Mouse (Mus musculus) heart, embryonic 16.5 days (tissue): Measurements from ENCODE around the gene Ephb2. TPM values are rescaled to one million over a fixed set of nuclear protein-coding genes. Genes with fewer than 3 reads are reported as not detected.
A peak's percentile ranks its signal among the peaks of the same experiment; 100 is the strongest.

Experiments
- ATAC-seq: fragments of 200-750 bp; cut with Nextera tagmentation; replicated peaks from 2 replicates; pipeline ENCODE4 v1.8.0; 2017; ENCODE audit warnings: moderate number of reproducible peaks; ENCODE audit not compliant: insufficient read depth, low FRiP score; ENCODE audit errors: extremely low read depth
- H3K27ac ChIP-seq: fragments of 300-500 bp; sonication (generic); 2 replicates; pipeline ENCODE4 v1.5.1; 2014; ENCODE audit warnings: mild to moderate bottlenecking, low read length, control low read depth, moderate library complexity
- H3K27me3 ChIP-seq: fragments of 300-500 bp; sonication (generic); 2 replicates; pipeline ENCODE4 v1.6.1; 2014; ENCODE audit warnings: low read length, mixed read lengths; ENCODE audit not compliant: control insufficient read depth, insufficient read depth
- H3K36me3 ChIP-seq: fragments of 300-500 bp; sonication (generic); 2 replicates; pipeline ENCODE4 v1.6.1; 2014; ENCODE audit not compliant: control insufficient read depth, insufficient read depth
- H3K4me1 ChIP-seq: fragments of 300-500 bp; sonication (generic); 2 replicates; pipeline ENCODE4 v1.6.1; 2014; ENCODE audit warnings: low read length, mixed read lengths; ENCODE audit not compliant: control insufficient read depth, insufficient read depth
- H3K4me2 ChIP-seq: fragments of 300-500 bp; sonication (generic); 2 replicates; pipeline ENCODE4 v1.6.1; 2014; ENCODE audit warnings: low read depth, mild to moderate bottlenecking, control low read depth, low read length
- H3K4me3 ChIP-seq: fragments of 300-500 bp; sonication (generic); 2 replicates; pipeline ENCODE4 v1.5.1; 2014; ENCODE audit warnings: mild to moderate bottlenecking, control low read depth, low read length
- H3K9ac ChIP-seq: fragments of 300-500 bp; sonication (generic); 2 replicates; pipeline ENCODE4 v1.6.1; 2014; ENCODE audit warnings: low read length, control low read depth
- H3K9me3 ChIP-seq: fragments of 300-500 bp; sonication (generic); replicated peaks from 2 replicates; pipeline ENCODE4 v1.6.1; 2016; ENCODE audit warnings: low read length; ENCODE audit not compliant: control insufficient read depth
- WGBS: fragments of 180-500 bp; shearing (Covaris S2); extraction: QIAGEN DNeasy Blood & Tissue Kit; methylation state at CpG from one replicate; pipeline ENCODE4 v1.1.7; 2014; 5-methylcytosine and 5-hydroxymethylcytosine counted together
- polyA plus RNA-seq: library from polyadenylated mRNA; unstranded; fragments of >200 nt; fragmentation: Nextera tagmentation; extraction: Ambion mirVana; gene quantifications from 2 replicates; pipeline ENCODE4 v1.2.1, GENCODE M21; 2015

Gene Ephb2
- polyA plus RNA-seq, 1 experiment from 2014 or later, result 0.70 TPM

GRCm38 (mm10) chr4:136718193-136718986 lies 117.4 kb downstream of the Ephb2 start:
- H3K4me3 ChIP-seq, result no peak overlapping the region
- H3K36me3 ChIP-seq, result no peaks in the 10 kb centered on the region
- ATAC-seq, result no peak
- no peak overlapping the region for H3K27ac ChIP-seq
- no peaks in the 10 kb centered on the region for H3K27me3 ChIP-seq
- H3K9me3 ChIP-seq, result 0 out of 2 replicates have a peak, but pooled peaks cover 2% of the 10 kb centered on the region
- WGBS, result 87% methylated on average over 14 of the region's 14 CpGs
- no peak overlapping the region for H3K9ac ChIP-seq
- no peaks in the 10 kb centered on the region for H3K4me1 ChIP-seq
- no peak overlapping the region for H3K4me2 ChIP-seq

- 74% methylated on average over 7 of the region's 7 CpGs for WGBS
- no peak for ATAC-seq
- H3K36me3 ChIP-seq, result no peaks in the 10 kb centered on the region
- H3K27ac ChIP-seq, result no peak overlapping the region
- no peaks in the 10 kb centered on the region for H3K27me3 ChIP-seq
- H3K4me1 ChIP-seq, result peaks cover 4% of the 10 kb centered on the region; the same call in 1 of the 2 replicates
- 0 out of 2 replicates have a peak, but pooled peaks cover 2% of the 10 kb centered on the region for H3K9me3 ChIP-seq
- H3K4me2 ChIP-seq, result no peak overlapping the region
- H3K4me3 ChIP-seq, result no peak overlapping the region
- H3K9ac ChIP-seq, result no peak overlapping the region
These were observed 119.2 kb downstream of the Ephb2 start for GRCm38 (mm10) chr4:136716561-136716972.

GRCm38 (mm10) chr4:136714530-136714929 lies 121.3 kb downstream of the Ephb2 start:
- no peak overlapping the region for H3K4me3 ChIP-seq
- H3K27me3 ChIP-seq, result no peaks in the 10 kb centered on the region
- WGBS, result 67% methylated on average over 6 of the region's 6 CpGs

GRCm38 (mm10) chr4:136713889-136714288 lies 121.9 kb downstream of the Ephb2 start:
- ATAC-seq, result no peak
- 83% methylated on average over 7 of the region's 7 CpGs for WGBS

More at GRCm38 (mm10) chr4:136714530-136714929, 121.3 kb downstream of the Ephb2 start:
- Histone ChIP-seq H3K4me2 (no peak overlapping the region), H3K9ac (no peak overlapping the region), H3K27ac (no peak overlapping the region), H3K9me3 (0 out of 2 replicates have a peak, but pooled peaks cover 2% of the 10 kb centered on the region), H3K4me1 (peaks cover 4% of the 10 kb centered on the region; the same call in 1 of the 2 replicates), H3K36me3 (no peaks in the 10 kb centered on the region)
- no peak for ATAC-seq

GRCm38 (mm10) chr4:136713431-136713830 lies 122.4 kb downstream of the Ephb2 start:
- no peak for ATAC-seq
- no peaks in the 10 kb centered on the region for H3K9me3 ChIP-seq
- H3K27me3 ChIP-seq, result no peaks in the 10 kb centered on the region
- no peak overlapping the region for H3K4me3 ChIP-seq
- no peak overlapping the region for H3K4me2 ChIP-seq
- no peaks in the 10 kb centered on the region for H3K36me3 ChIP-seq
- H3K27ac ChIP-seq, result no peak overlapping the region
- WGBS, result 58% methylated on average over 3 of the region's 3 CpGs
- H3K9ac ChIP-seq, result no peak overlapping the region
- H3K4me1 ChIP-seq, result peaks cover 10% of the 10 kb centered on the region; the same call in 1 of the 2 replicates

More at GRCm38 (mm10) chr4:136713889-136714288, 121.9 kb downstream of the Ephb2 start:
- Histone ChIP-seq H3K27me3 (no peaks in the 10 kb centered on the region), H3K36me3 (no peaks in the 10 kb centered on the region), H3K4me2 (no peak overlapping the region), H3K9ac (no peak overlapping the region), H3K4me3 (no peak overlapping the region), H3K4me1 (peaks cover 6% of the 10 kb centered on the region; the same call in 1 of the 2 replicates), H3K9me3 (0 out of 2 replicates have a peak, but pooled peaks cover 2% of the 10 kb centered on the region), H3K27ac (no peak overlapping the region)

- Histone ChIP-seq H3K27me3 (no peaks in the 10 kb centered on the region), H3K27ac (no peak overlapping the region), H3K36me3 (no peaks in the 10 kb centered on the region), H3K4me1 (peaks cover 10% of the 10 kb centered on the region; the same call in 1 of the 2 replicates), H3K9me3 (no peaks in the 10 kb centered on the region), H3K9ac (no peak overlapping the region), H3K4me3 (no peak overlapping the region), H3K4me2 (no peak overlapping the region)
- ATAC-seq, result no peak
- 28% methylated on average over 20 of the region's 20 CpGs for WGBS
These were observed 123.6 kb downstream of the Ephb2 start for GRCm38 (mm10) chr4:136711985-136712768.

GRCm38 (mm10) chr4:136710345-136710744 lies 125.4 kb downstream of the Ephb2 start:
- Histone ChIP-seq H3K27ac (no peak overlapping the region), H3K36me3 (no peaks in the 10 kb centered on the region), H3K4me1 (peaks cover 10% of the 10 kb centered on the region; the same call in 1 of the 2 replicates), H3K9me3 (no peaks in the 10 kb centered on the region), H3K9ac (no peak overlapping the region), H3K4me2 (no peak overlapping the region), H3K27me3 (no peaks in the 10 kb centered on the region), H3K4me3 (no peak overlapping the region)
- ATAC-seq, result no peak
- WGBS, result 93% methylated on average over 9 of the region's 9 CpGs

- H3K27ac ChIP-seq, result no peak overlapping the region
- ATAC-seq, result peak; percentile 10; the same call in 1 of the 2 replicates
- H3K4me1 ChIP-seq, result peaks cover 10% of the 10 kb centered on the region; the same call in 1 of the 2 replicates
- WGBS, result 40% methylated on average over 2 of the region's 2 CpGs
- no peaks in the 10 kb centered on the region for H3K27me3 ChIP-seq
- 0 out of 2 replicates have a peak overlapping the region, but pooled peaks have one; percentile 12 for H3K9ac ChIP-seq
- H3K9me3 ChIP-seq, result no peaks in the 10 kb centered on the region
- H3K4me3 ChIP-seq, result no peak overlapping the region
- no peaks in the 10 kb centered on the region for H3K36me3 ChIP-seq
- H3K4me2 ChIP-seq, result no peak overlapping the region
These were observed 126.8 kb downstream of the Ephb2 start for GRCm38 (mm10) chr4:136708956-136709355.
